ENCODE assay signal across 20 mouse cellular contexts in genomic region chr11:43565414-43565813, GRCm38 (mm10). TPM values are rescaled to one million over a fixed set of nuclear protein-coding genes. Genes with fewer than 3 reads are reported as not detected.
A peak's percentile ranks its signal among the peaks of the same experiment; 100 is the strongest.
DNase-seq lines count a peak whose midpoint lies in the region; ATAC-seq and TF ChIP-seq lines count a peak whose summit lies in the region.
"Had no signal": no experiment of that assay in that cellular context is flagged by ENCODE, and none has a peak within 500 bp of the region (broad histone marks: within the 10 kb centered on the region; RNA-seq: fewer than 3 reads in every experiment).

No protein-coding gene starts in this region.

- peak overlapping the region; percentile 87; the same call in 1 of the 2 replicates for H3K27ac ChIP-seq in heart, embryonic 12.5 days (ENCODE audit: poor library complexity, severe bottlenecking)
- 0 out of 2 replicates have a peak overlapping the region, but pooled peaks have one; percentile 63 for H3K27ac ChIP-seq in lung, embryonic 15.5 days
- H3K27ac ChIP-seq in limb, embryonic 10.5 days: peak overlapping the region; percentile 67
- no peak overlapping the region for H3K27ac ChIP-seq in midbrain, postnatal 0 days (ENCODE audit: low read depth, low read length)
- H3K27ac ChIP-seq: macrophage had no signal

- H3K4me1 ChIP-seq in heart, embryonic 12.5 days (replicated peaks): peaks cover 83% of the 10 kb centered on the region
- peaks cover 49% of the 10 kb centered on the region for H3K4me1 ChIP-seq in lung, embryonic 15.5 days
- peaks cover 32% of the 10 kb centered on the region for H3K4me1 ChIP-seq in limb, embryonic 10.5 days
- no peaks in the 10 kb centered on the region for H3K4me1 ChIP-seq in midbrain, postnatal 0 days (ENCODE audit: insufficient read depth, low read length)

- peak overlapping the region; percentile 21; the same call in 1 of the 2 replicates for H3K9ac ChIP-seq in heart, embryonic 12.5 days
- no peak overlapping the region for H3K9ac ChIP-seq in lung, embryonic 15.5 days
- H3K9ac ChIP-seq in midbrain, postnatal 0 days (replicated peaks; ENCODE audit: low read length, poor library complexity, severe bottlenecking): no peak overlapping the region
- H3K9ac ChIP-seq: limb, embryonic 12.5 days; liver, postnatal 0 days had no signal

- no peak for TF ChIP-seq CTCF in midbrain, postnatal 0 days (IDR thresholded peaks at IDR 0.05)

- no peak overlapping the region for H3K4me2 ChIP-seq in heart, embryonic 12.5 days
- H3K4me2 ChIP-seq in lung, embryonic 15.5 days: no peak overlapping the region
- peak overlapping the region; percentile 20; the same call in 1 of the 2 replicates for H3K4me2 ChIP-seq in midbrain, postnatal 0 days (ENCODE audit: low read depth, low read length, poor library complexity, severe bottlenecking)
- H3K4me2 ChIP-seq: limb, embryonic 12.5 days had no signal

- DNase-seq in heart, adult 8-10 months (ENCODE audit: low spot score): no peak
- DNase-seq in lung, postnatal 25 days (ENCODE audit: low spot score): no peak
- no peak for DNase-seq in limb, embryonic 10.5 days (ENCODE audit: low spot score)
- no peak for DNase-seq in midbrain, postnatal 0 days (ENCODE audit: low spot score)
- no peak for DNase-seq in layer of hippocampus, adult 11-12 months (ENCODE audit: low spot score)
- DNase-seq: adrenal gland, postnatal 10 days; cerebellum, postnatal 14 days; gastrocnemius, postnatal 36 days; heart, postnatal 4 days; kidney, postnatal 25 days; liver, postnatal 0 days; right cerebral cortex, postnatal 25 days had no signal

- WGBS in heart, embryonic 12.5 days: 50% methylated on average over 2 of the region's 2 CpGs
- 50% methylated on average over 2 of the region's 2 CpGs for WGBS in lung, embryonic 15.5 days
- 11% methylated on average over 2 of the region's 2 CpGs for WGBS in limb, embryonic 10.5 days
- 27% methylated on average over 2 of the region's 2 CpGs for WGBS in midbrain, postnatal 0 days

- ATAC-seq in heart, embryonic 12.5 days (ENCODE audit: insufficient number of reproducible peaks, low FRiP score): no peak
- no peak for ATAC-seq in lung, embryonic 15.5 days (ENCODE audit: borderline replicate concordance, extremely low read depth, low FRiP score, low TSS enrichment)
- no peak for ATAC-seq in midbrain, postnatal 0 days (ENCODE audit: low FRiP score)
- ATAC-seq in granulocyte monocyte progenitor cell, adult 5-6 weeks (replicated peaks; ENCODE audit: poor library complexity, severe bottlenecking): no peak
- ATAC-seq: liver, postnatal 0 days had no signal

- no peaks in the 10 kb centered on the region for H3K27me3 ChIP-seq in heart, embryonic 12.5 days (replicated peaks)
- no peaks in the 10 kb centered on the region for H3K27me3 ChIP-seq in lung, embryonic 15.5 days
- H3K27me3 ChIP-seq in limb, embryonic 10.5 days (ENCODE audit: low read depth, poor library complexity, severe bottlenecking): no peaks in the 10 kb centered on the region
- H3K27me3 ChIP-seq in midbrain, postnatal 0 days (ENCODE audit: insufficient read depth, low read length): no peaks in the 10 kb centered on the region
- H3K27me3 ChIP-seq: limb, embryonic 12.5 days had no signal

- peaks cover 9% of the 10 kb centered on the region; the same call in 1 of the 2 replicates for H3K36me3 ChIP-seq in heart, embryonic 12.5 days
- no peaks in the 10 kb centered on the region for H3K36me3 ChIP-seq in lung, embryonic 15.5 days
- H3K36me3 ChIP-seq in limb, embryonic 10.5 days: peaks cover 65% of the 10 kb centered on the region
- no peaks in the 10 kb centered on the region for H3K36me3 ChIP-seq in midbrain, postnatal 0 days (ENCODE audit: insufficient read depth, low read length)
- H3K36me3 ChIP-seq: G1E had no signal

- no peak overlapping the region for H3K4me3 ChIP-seq in heart, embryonic 12.5 days
- H3K4me3 ChIP-seq in lung, embryonic 15.5 days: no peak overlapping the region
- no peak overlapping the region for H3K4me3 ChIP-seq in limb, embryonic 10.5 days
- no peak overlapping the region for H3K4me3 ChIP-seq in midbrain, postnatal 0 days (ENCODE audit: low read depth, low read length)
- H3K4me3 ChIP-seq: limb, embryonic 12.5 days had no signal

- H3K9me3 ChIP-seq in heart, embryonic 12.5 days (replicated peaks): no peaks in the 10 kb centered on the region
- no peaks in the 10 kb centered on the region for H3K9me3 ChIP-seq in lung, embryonic 15.5 days
- H3K9me3 ChIP-seq in limb, embryonic 10.5 days (replicated peaks): no peaks in the 10 kb centered on the region
- H3K9me3 ChIP-seq in midbrain, postnatal 0 days (ENCODE audit: low read length): no peaks in the 10 kb centered on the region
- H3K9me3 ChIP-seq: G1E; limb, embryonic 12.5 days had no signal

RNA-seq across cellular contexts. Expression of gene 4933415A04Rik, which starts 21.4 kb away (rescaled TPM):
- 4.6 and 5.6 TPM in 2 replicates for polyA plus RNA-seq in heart, embryonic 12.5 days (2016; fragmentation: Nextera tagmentation; extraction: Ambion mirVana)
- total RNA-seq in heart, adult 8-10 months (2022): under 1 TPM; 0.22 to 0.57 (median 0.48) TPM
- polyA plus RNA-seq in lung, embryonic 15.5 days (2015; fragmentation: Nextera tagmentation; extraction: Ambion mirVana): 5.9 and 6.3 TPM in 2 replicates
- 9.7 and 11.2 TPM in 2 replicates for polyA plus RNA-seq in limb, embryonic 10.5 days (2016; fragmentation: Nextera tagmentation; extraction: Ambion mirVana)
- 0.27 and 0.85 TPM in 2 replicates for total RNA-seq in midbrain, postnatal 0 days (2014; rRNA removed)
- polyA plus RNA-seq in midbrain, postnatal 0 days (2015; fragmentation: Nextera tagmentation; extraction: Ambion mirVana): 1.6 and 2.3 TPM in 2 replicates
- not detected in 2 replicates for total RNA-seq in granulocyte monocyte progenitor cell, adult 5-6 weeks (2014; fragmentation: Nextera tagmentation)
- total RNA-seq in granulocyte monocyte progenitor cell, adult 5-6 weeks (2017): not detected in 2 replicates
- total RNA-seq: G1E; gastrocnemius, postnatal 36 days had no signal
- polyA plus RNA-seq: G1E, macrophage had no signal

RNA-seq across cellular contexts. Expression of gene Fabp6, which starts 35.9 kb away (rescaled TPM):
- not detected in 2 replicates for polyA plus RNA-seq in heart, embryonic 12.5 days (2016; fragmentation: Nextera tagmentation; extraction: Ambion mirVana)
- total RNA-seq in heart, adult 8-10 months (2022): not detected
- polyA plus RNA-seq in lung, embryonic 15.5 days (2015; fragmentation: Nextera tagmentation; extraction: Ambion mirVana): not detected in 2 replicates
- not detected in 2 replicates for polyA plus RNA-seq in limb, embryonic 10.5 days (2016; fragmentation: Nextera tagmentation; extraction: Ambion mirVana)
- not detected in 2 replicates for total RNA-seq in midbrain, postnatal 0 days (2014; rRNA removed)
- polyA plus RNA-seq in midbrain, postnatal 0 days (2015; fragmentation: Nextera tagmentation; extraction: Ambion mirVana): not detected in 2 replicates
- not detected in 2 replicates for total RNA-seq in granulocyte monocyte progenitor cell, adult 5-6 weeks (2014; fragmentation: Nextera tagmentation)
- total RNA-seq in granulocyte monocyte progenitor cell, adult 5-6 weeks (2017): not detected in 2 replicates
- total RNA-seq: adrenal gland, postnatal 10 days; G1E; gastrocnemius, postnatal 36 days; heart, postnatal 4 days; layer of hippocampus, postnatal 25 days had no signal
- polyA plus RNA-seq: C2C12; G1E; limb, embryonic 12.5 days; liver, postnatal 0 days; macrophage had no signal

RNA-seq across cellular contexts. Expression of gene Ccnjl, which starts 36.8 kb away (rescaled TPM):
- polyA plus RNA-seq in heart, embryonic 12.5 days (2016; fragmentation: Nextera tagmentation; extraction: Ambion mirVana): 18.9 and 22.9 TPM in 2 replicates
- total RNA-seq in heart, adult 8-10 months (2022): 1 to 10 TPM in 3 of 4 experiments, under 1 TPM in 1; 0.87 to 2.2 (median 1.4) TPM
- polyA plus RNA-seq in lung, embryonic 15.5 days (2015; fragmentation: Nextera tagmentation; extraction: Ambion mirVana): 22.6 and 23.3 TPM in 2 replicates
- 36.3 and 40.6 TPM in 2 replicates for polyA plus RNA-seq in limb, embryonic 10.5 days (2016; fragmentation: Nextera tagmentation; extraction: Ambion mirVana)
- total RNA-seq in midbrain, postnatal 0 days (2014; rRNA removed): 2.2 and 4.4 TPM in 2 replicates
- polyA plus RNA-seq in midbrain, postnatal 0 days (2015; fragmentation: Nextera tagmentation; extraction: Ambion mirVana): 3.1 and 3.2 TPM in 2 replicates
- 1.9 TPM in 1 of 2 replicates, not detected in the other for total RNA-seq in granulocyte monocyte progenitor cell, adult 5-6 weeks (2014; fragmentation: Nextera tagmentation)
- not detected in 2 replicates for total RNA-seq in granulocyte monocyte progenitor cell, adult 5-6 weeks (2017)
- polyA plus RNA-seq: G1E had no signal
